Mouse (Mus musculus): ENCODE data around the gene Pnpt1. TPM values are rescaled to one million over a fixed set of nuclear protein-coding genes. Genes with fewer than 3 reads are reported as not detected.

Gene Pnpt1
- 25.7 and 30.6 TPM in 2 replicates for polyA plus RNA-seq (2012; rRNA removed)

GRCm38 (mm10) chr11:29130385-29131355, at the start of gene Pnpt1:
Gene Pnpt1, plus strand, starts transcription at chr11:29130744.

GRCm38 (mm10) chr11:29172563-29173124, 42.1 kb downstream of the Pnpt1 start, which contains the start of gene Ppp4r3b:
Gene Ppp4r3b, plus strand, starts transcription at chr11:29172890.

Other genes with a start within 250 kb of the Pnpt1 start
- gene Ppp4r3b, start 42.1 kb downstream of the Pnpt1 start, polyA plus RNA-seq (2012; rRNA removed) = 18.5 and 19.1 TPM in 2 replicates
- 54.3 and 65.7 TPM in 2 replicates for gene Cfap36, start 116.7 kb downstream of the Pnpt1 start, polyA plus RNA-seq (2012; rRNA removed)
- gene Ccdc88a, start 242.9 kb downstream of the Pnpt1 start, polyA plus RNA-seq (2012; rRNA removed) = 30.8 and 31.5 TPM in 2 replicates